Mouse (Mus musculus) ES-Bruce4 (cell line): ENCODE results near the gene Lamc2.

Experiments
- CTCF ChIP-seq: IDR thresholded peaks from one replicate; pipeline ENCODE4 v1.8.1; 2011; ENCODE audit warnings: low read depth, low read length
- EP300 ChIP-seq: IDR thresholded peaks from 2 replicates; pipeline ENCODE4 v1.6.1; 2011; ENCODE audit warnings: low read depth, low read length; ENCODE audit not compliant: insufficient read depth

DNA sequence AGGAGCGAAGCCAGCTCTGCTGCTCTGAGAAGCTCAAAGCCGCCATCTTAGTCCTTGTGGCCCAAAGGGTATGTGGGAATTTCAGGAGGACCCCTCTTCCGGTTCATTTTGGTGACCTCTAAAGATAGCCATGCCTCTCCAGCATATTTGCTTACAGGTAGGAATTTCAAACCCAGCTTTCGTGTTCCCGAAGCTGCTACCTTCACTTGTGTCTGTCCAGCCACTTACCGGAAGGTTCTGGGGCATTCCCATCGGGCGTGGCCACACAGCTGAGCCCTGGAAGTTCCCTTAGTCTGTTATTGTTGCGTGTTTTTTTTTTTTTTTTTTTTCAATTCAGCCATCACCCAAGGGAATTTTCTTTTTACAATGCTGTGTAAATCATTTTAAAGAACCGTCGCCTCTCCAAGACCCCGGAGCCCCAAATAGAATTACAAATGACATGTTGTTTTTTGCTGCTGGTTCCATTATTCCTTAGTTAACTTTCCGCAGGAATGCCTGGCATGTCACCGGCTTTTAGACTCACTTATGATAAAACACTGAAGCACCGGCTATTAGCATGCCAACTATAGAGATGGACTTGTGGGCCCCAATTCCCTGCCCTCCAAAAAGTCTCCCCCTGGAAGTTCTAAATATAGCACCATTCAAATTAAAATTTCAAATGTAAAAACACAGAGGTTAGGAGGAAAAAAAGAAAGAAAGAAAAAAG, 5.1 kb upstream of the Lamc2 start:
- TF ChIP-seq CTCF (no peak), EP300 (no peak)
